Mouse (Mus musculus): ENCODE measurements around the gene Shtn1. TPM values are rescaled to one million over a fixed set of nuclear protein-coding genes. Genes with fewer than 3 reads are reported as not detected.

Shtn1 gene
- polyA plus RNA-seq, 2 experiments, result 3.2 to 3.3 TPM

DNA sequence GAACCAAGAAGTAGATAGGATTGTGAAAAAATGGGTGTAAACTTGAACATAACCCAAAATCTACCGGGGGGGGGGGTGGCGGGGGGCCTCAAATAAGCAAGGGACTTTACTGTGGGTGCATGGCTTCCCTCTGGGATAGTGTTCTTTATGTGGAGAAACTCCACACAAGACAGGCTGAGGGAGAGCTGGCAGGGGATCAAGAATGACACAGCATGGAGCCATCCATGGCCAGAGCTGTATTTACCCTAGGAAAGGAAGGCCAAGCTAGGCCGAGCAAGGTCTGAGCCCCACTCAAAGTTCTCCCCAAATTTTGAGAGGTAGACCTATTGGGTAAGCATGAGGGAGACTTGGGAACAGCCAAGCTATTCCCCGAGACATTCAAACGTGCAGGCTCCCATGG lies 28.4 kb downstream of the Shtn1 start:
- no peaks in the 10 kb centered on the region for H3K27me3 ChIP-seq (ENCODE audit: control insufficient read depth, insufficient read depth, low read length)
- 85% methylated on average over 5 of the region's 5 CpGs for WGBS
- H3K4me2 ChIP-seq (replicated peaks; ENCODE audit: low read depth, low read length, severe bottlenecking), result no peak overlapping the region
- H3K9me3 ChIP-seq (ENCODE audit: control insufficient read depth, low read length), result no peaks in the 10 kb centered on the region
- peaks cover 1% of the 10 kb centered on the region; the same call in 1 of the 2 replicates for H3K4me1 ChIP-seq (ENCODE audit: control insufficient read depth, insufficient read depth, low read length)
- no peak for DNase-seq (ENCODE audit: low spot score)
- no peaks in the 10 kb centered on the region for H3K36me3 ChIP-seq (ENCODE audit: control insufficient read depth, insufficient read depth, low read length)
- no peak overlapping the region for H3K9ac ChIP-seq (ENCODE audit: low read depth, low read length, severe bottlenecking)
- no peak overlapping the region for H3K4me3 ChIP-seq (replicated peaks; ENCODE audit: low read length)
- no peak overlapping the region for H3K27ac ChIP-seq (replicated peaks; ENCODE audit: low read depth, low read length)
- ATAC-seq (ENCODE audit: low FRiP score, low read depth), result no peak
- TF ChIP-seq POLR2A (IDR thresholded peaks at IDR 0.05; ENCODE audit: borderline replicate concordance, extremely low read depth, insufficient read depth, insufficient read length), result no peak

DNA sequence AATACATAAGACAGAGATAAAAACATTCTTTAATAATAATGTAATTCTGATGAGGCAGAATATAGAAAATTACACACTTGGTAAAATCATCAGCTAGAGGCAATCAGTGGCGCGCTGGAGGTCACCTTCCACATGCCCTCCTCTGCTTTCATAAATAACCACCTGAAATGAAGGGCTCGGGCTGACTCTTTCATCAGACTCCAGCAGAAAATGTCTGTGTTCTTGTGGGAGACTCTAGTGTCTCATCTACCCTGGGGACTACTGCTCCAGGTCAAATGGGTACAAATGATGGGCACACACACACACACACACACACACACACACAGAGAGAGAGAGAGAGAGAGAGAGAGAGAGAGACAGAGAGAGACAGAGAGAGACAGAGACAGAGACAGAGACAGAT lies 34.8 kb downstream of the Shtn1 start:
- H3K9me3 ChIP-seq (ENCODE audit: control insufficient read depth, low read length), result no peaks in the 10 kb centered on the region
- H3K4me2 ChIP-seq (replicated peaks; ENCODE audit: low read depth, low read length, severe bottlenecking), result no peak overlapping the region
- 88% methylated on average over 3 of the region's 3 CpGs for WGBS
- no peak overlapping the region for H3K4me3 ChIP-seq (replicated peaks; ENCODE audit: low read length)
- H3K27me3 ChIP-seq (ENCODE audit: control insufficient read depth, insufficient read depth, low read length), result no peaks in the 10 kb centered on the region
- TF ChIP-seq POLR2A (IDR thresholded peaks at IDR 0.05; ENCODE audit: borderline replicate concordance, extremely low read depth, insufficient read depth, insufficient read length), result no peak
- H3K36me3 ChIP-seq (ENCODE audit: control insufficient read depth, insufficient read depth, low read length), result no peaks in the 10 kb centered on the region
- 0 out of 2 replicates have a peak, but pooled peaks cover 3% of the 10 kb centered on the region for H3K4me1 ChIP-seq (ENCODE audit: control insufficient read depth, insufficient read depth, low read length)
- DNase-seq (ENCODE audit: low spot score) (no peak), ATAC-seq (ENCODE audit: low FRiP score, low read depth) (no peak)
- no peak overlapping the region for H3K27ac ChIP-seq (replicated peaks; ENCODE audit: low read depth, low read length)
- no peak overlapping the region for H3K9ac ChIP-seq (ENCODE audit: low read depth, low read length, severe bottlenecking)

DNA sequence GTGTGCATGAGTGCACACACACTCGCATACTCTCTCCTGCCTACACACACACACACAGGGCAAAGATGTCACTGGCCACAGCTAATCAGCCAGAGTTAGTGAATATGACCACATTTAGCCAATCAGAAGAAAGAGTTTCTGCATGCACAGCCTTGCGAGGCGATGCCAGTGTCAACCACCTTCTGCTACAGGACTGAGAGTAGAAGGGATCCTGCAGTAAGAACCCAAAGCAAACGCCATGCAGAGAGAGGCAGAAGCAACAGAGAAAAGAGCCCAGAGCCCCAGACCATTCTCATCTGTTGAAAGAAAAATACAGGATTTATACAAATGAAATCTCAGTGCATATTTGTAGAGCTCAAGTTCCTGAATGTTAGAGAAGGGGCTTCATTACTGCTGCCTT lies 37.1 kb downstream of the Shtn1 start:
- WGBS, result 83% methylated on average over 4 of the region's 4 CpGs

DNA sequence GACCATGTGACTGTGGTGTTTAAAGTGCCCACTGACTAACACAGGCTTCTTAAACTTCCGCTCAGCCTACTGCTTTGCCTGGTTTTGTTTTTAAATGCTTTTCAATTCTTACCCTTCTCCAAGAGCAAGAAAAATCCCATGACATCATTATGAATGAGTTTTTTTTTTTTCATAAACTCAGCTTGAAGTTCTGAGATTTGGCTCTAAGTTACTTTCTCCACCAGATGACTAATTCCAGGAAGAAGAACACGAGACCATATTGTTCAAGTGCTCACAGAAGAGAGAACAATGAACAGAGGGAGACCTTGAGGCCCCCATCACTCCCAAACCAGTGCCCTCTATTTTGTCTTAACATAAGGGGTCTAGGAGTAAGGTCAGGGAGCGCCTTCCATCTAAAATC lies 39.1 kb downstream of the Shtn1 start:
- no peak for DNase-seq (ENCODE audit: low spot score)
- Histone ChIP-seq H3K27me3 (ENCODE audit: control insufficient read depth, insufficient read depth, low read length) (no peaks in the 10 kb centered on the region), H3K27ac (replicated peaks; ENCODE audit: low read depth, low read length) (no peak overlapping the region), H3K4me1 (ENCODE audit: control insufficient read depth, insufficient read depth, low read length) (0 out of 2 replicates have a peak, but pooled peaks cover 3% of the 10 kb centered on the region), H3K36me3 (ENCODE audit: control insufficient read depth, insufficient read depth, low read length) (no peaks in the 10 kb centered on the region), H3K9ac (ENCODE audit: low read depth, low read length, severe bottlenecking) (no peak overlapping the region), H3K9me3 (ENCODE audit: control insufficient read depth, low read length) (no peaks in the 10 kb centered on the region), H3K4me2 (replicated peaks; ENCODE audit: low read depth, low read length, severe bottlenecking) (no peak overlapping the region), H3K4me3 (replicated peaks; ENCODE audit: low read length) (no peak overlapping the region)
- no peak for ATAC-seq (ENCODE audit: low FRiP score, low read depth)
- TF ChIP-seq POLR2A (IDR thresholded peaks at IDR 0.05; ENCODE audit: borderline replicate concordance, extremely low read depth, insufficient read depth, insufficient read length), result no peak
- WGBS, result 56% methylated on average over 3 of the region's 3 CpGs

More for the DNA sequence above, 37.1 kb downstream of the Shtn1 start:
- Histone ChIP-seq H3K27me3 (ENCODE audit: control insufficient read depth, insufficient read depth, low read length) (no peaks in the 10 kb centered on the region), H3K4me3 (replicated peaks; ENCODE audit: low read length) (no peak overlapping the region), H3K4me1 (ENCODE audit: control insufficient read depth, insufficient read depth, low read length) (0 out of 2 replicates have a peak, but pooled peaks cover 3% of the 10 kb centered on the region), H3K36me3 (ENCODE audit: control insufficient read depth, insufficient read depth, low read length) (no peaks in the 10 kb centered on the region), H3K27ac (replicated peaks; ENCODE audit: low read depth, low read length) (no peak overlapping the region), H3K9me3 (ENCODE audit: control insufficient read depth, low read length) (no peaks in the 10 kb centered on the region), H3K9ac (ENCODE audit: low read depth, low read length, severe bottlenecking) (no peak overlapping the region), H3K4me2 (replicated peaks; ENCODE audit: low read depth, low read length, severe bottlenecking) (no peak overlapping the region)
- DNase-seq (ENCODE audit: low spot score) (no peak), ATAC-seq (ENCODE audit: low FRiP score, low read depth) (no peak)
- TF ChIP-seq POLR2A (IDR thresholded peaks at IDR 0.05; ENCODE audit: borderline replicate concordance, extremely low read depth, insufficient read depth, insufficient read length), result no peak

DNA sequence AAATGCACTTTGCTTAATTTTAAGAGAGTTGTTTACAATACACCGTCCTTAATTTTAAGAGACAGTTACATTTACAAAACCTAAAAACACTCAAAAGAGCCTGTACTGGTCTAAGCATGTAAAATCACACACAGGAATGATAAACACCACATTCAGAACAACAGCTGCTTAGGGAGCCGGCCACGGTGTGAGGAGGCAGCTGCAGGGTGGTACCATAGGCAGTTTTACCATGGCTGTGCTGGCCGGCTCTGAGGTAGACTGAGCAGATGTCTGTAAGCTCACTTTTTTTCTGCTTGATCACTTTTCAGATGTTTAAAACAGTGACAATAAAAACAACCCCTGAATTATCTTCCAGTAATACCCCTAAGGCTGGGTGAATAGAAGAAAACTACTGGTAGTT lies 42.7 kb downstream of the Shtn1 start:
- no peak for DNase-seq (ENCODE audit: low spot score)
- H3K4me1 ChIP-seq (ENCODE audit: control insufficient read depth, insufficient read depth, low read length), result 0 out of 2 replicates have a peak, but pooled peaks cover 3% of the 10 kb centered on the region
- H3K9ac ChIP-seq (ENCODE audit: low read depth, low read length, severe bottlenecking), result no peak overlapping the region
- no peak for TF ChIP-seq POLR2A (IDR thresholded peaks at IDR 0.05; ENCODE audit: borderline replicate concordance, extremely low read depth, insufficient read depth, insufficient read length)
- WGBS, result 49% methylated on average over 4 of the region's 4 CpGs
- no peak overlapping the region for H3K27ac ChIP-seq (replicated peaks; ENCODE audit: low read depth, low read length)
- no peaks in the 10 kb centered on the region for H3K36me3 ChIP-seq (ENCODE audit: control insufficient read depth, insufficient read depth, low read length)
- no peaks in the 10 kb centered on the region for H3K27me3 ChIP-seq (ENCODE audit: control insufficient read depth, insufficient read depth, low read length)
- H3K9me3 ChIP-seq (ENCODE audit: control insufficient read depth, low read length), result no peaks in the 10 kb centered on the region
- no peak overlapping the region for H3K4me3 ChIP-seq (replicated peaks; ENCODE audit: low read length)
- no peak overlapping the region for H3K4me2 ChIP-seq (replicated peaks; ENCODE audit: low read depth, low read length, severe bottlenecking)
- ATAC-seq (ENCODE audit: low FRiP score, low read depth), result no peak

DNA sequence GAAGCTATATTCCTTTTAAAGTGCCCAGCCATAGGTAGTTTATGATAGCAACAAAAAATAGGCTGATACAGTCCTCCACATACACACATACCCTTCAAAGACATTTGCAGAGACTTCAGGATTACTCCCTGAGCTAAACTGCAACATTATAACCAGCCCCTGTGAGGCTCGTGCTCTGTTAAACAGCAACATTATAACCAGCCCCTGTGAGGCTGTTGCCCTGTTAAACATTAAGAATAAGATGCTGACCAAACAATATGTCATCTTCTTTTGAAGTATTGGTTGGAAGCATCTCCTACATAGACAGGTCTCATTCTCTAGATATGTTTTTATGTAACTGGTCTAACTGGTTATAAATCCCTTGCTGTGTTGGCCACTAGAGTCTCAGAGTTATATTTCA lies 45.7 kb downstream of the Shtn1 start:
- Histone ChIP-seq H3K9me3 (ENCODE audit: control insufficient read depth, low read length) (no peaks in the 10 kb centered on the region), H3K27me3 (ENCODE audit: control insufficient read depth, insufficient read depth, low read length) (no peaks in the 10 kb centered on the region), H3K9ac (ENCODE audit: low read depth, low read length, severe bottlenecking) (no peak overlapping the region), H3K4me1 (ENCODE audit: control insufficient read depth, insufficient read depth, low read length) (no peaks in the 10 kb centered on the region), H3K4me3 (replicated peaks; ENCODE audit: low read length) (no peak overlapping the region), H3K4me2 (replicated peaks; ENCODE audit: low read depth, low read length, severe bottlenecking) (no peak overlapping the region), H3K36me3 (ENCODE audit: control insufficient read depth, insufficient read depth, low read length) (no peaks in the 10 kb centered on the region), H3K27ac (replicated peaks; ENCODE audit: low read depth, low read length) (no peak overlapping the region)
- ATAC-seq (ENCODE audit: low FRiP score, low read depth) (no peak), DNase-seq (ENCODE audit: low spot score) (no peak)
- WGBS, result 80% methylated on average over 1 of the region's 1 CpGs
- TF ChIP-seq POLR2A (IDR thresholded peaks at IDR 0.05; ENCODE audit: borderline replicate concordance, extremely low read depth, insufficient read depth, insufficient read length), result no peak
